Mouse (Mus musculus) forebrain, embryonic 11.5 days (tissue): ENCODE measurements at regions not wholly inside any gene's neighbourhood (a gene's known extent, or its start where the extent isn't known, plus 50 kb on each side); places are given as distances from the start of the nearest gene placed in this dataset.

Experiments used
- ATAC-seq: fragments of 200-750 bp; cut with Nextera tagmentation; replicated peaks from 2 replicates; pipeline ENCODE4 v1.8.0; 2017; ENCODE audit warnings: moderate TSS enrichment; ENCODE audit not compliant: low FRiP score
- DNase-seq: peaks from one replicate; pipeline ENCODE4 v3.0.0-alpha.2; 2017; ENCODE audit warnings: low spot score
- H3K27ac ChIP-seq: fragments of 300-500 bp; sonication (generic); 2 replicates; pipeline ENCODE4 v1.5.1; 2014; ENCODE audit warnings: low read depth, low read length
- H3K27me3 ChIP-seq: fragments of 300-500 bp; sonication (generic); 2 replicates; pipeline ENCODE4 v1.6.1; 2014; ENCODE audit warnings: mild to moderate bottlenecking, low read length, mixed read lengths; ENCODE audit not compliant: control insufficient read depth, insufficient read depth
- H3K36me3 ChIP-seq: fragments of 300-500 bp; sonication (generic); 2 replicates; pipeline ENCODE4 v1.6.1; 2014; ENCODE audit warnings: mild to moderate bottlenecking, low read length, moderate library complexity, mixed read lengths; ENCODE audit not compliant: control insufficient read depth, insufficient read depth
- H3K4me1 ChIP-seq: fragments of 300-500 bp; sonication (generic); replicated peaks from 2 replicates; pipeline ENCODE4 v1.6.1; 2014; ENCODE audit warnings: low read length, mixed read lengths; ENCODE audit not compliant: control insufficient read depth, insufficient read depth
- H3K4me2 ChIP-seq: fragments of 300-500 bp; sonication (generic); 2 replicates; pipeline ENCODE4 v1.6.1; 2014; ENCODE audit warnings: low read depth, mild to moderate bottlenecking, low read length, moderate library complexity, mixed read lengths; ENCODE audit not compliant: severe bottlenecking
- H3K4me3 ChIP-seq: fragments of 300-500 bp; sonication (generic); 2 replicates; pipeline ENCODE4 v1.5.1; 2014; ENCODE audit warnings: low read depth, low read length
- H3K9ac ChIP-seq: fragments of 300-500 bp; sonication (generic); 2 replicates; pipeline ENCODE4 v1.6.1; 2014; ENCODE audit warnings: low read length
- H3K9me3 ChIP-seq: fragments of 300-500 bp; sonication (generic); 2 replicates; pipeline ENCODE4 v1.6.1; 2016; ENCODE audit warnings: low read length, mixed read lengths; ENCODE audit not compliant: control insufficient read depth
- WGBS: fragments of 180-500 bp; shearing (Covaris S2); extraction: QIAGEN DNeasy Blood & Tissue Kit; methylation state at CpG from one replicate; pipeline ENCODE4 v1.1.7; 2014; 5-methylcytosine and 5-hydroxymethylcytosine counted together

GRCm38 (mm10) chr13:90660950-90661349, 244.2 kb downstream of the Atp6ap1l start:
- no peak overlapping the region for H3K4me3 ChIP-seq
- ATAC-seq: no peak; the same call in 1 of the 2 replicates
- H3K27me3 ChIP-seq: no peaks in the 10 kb centered on the region
- H3K36me3 ChIP-seq: no peaks in the 10 kb centered on the region
- no peak overlapping the region; the same call in 1 of the 2 replicates for H3K9ac ChIP-seq
- no peaks in the 10 kb centered on the region for H3K9me3 ChIP-seq
- DNase-seq: no peak
- no peak overlapping the region for H3K4me2 ChIP-seq
- H3K27ac ChIP-seq: no peak overlapping the region
- 7% methylated on average over 3 of the region's 3 CpGs for WGBS
- no peaks in the 10 kb centered on the region for H3K4me1 ChIP-seq

DNA sequence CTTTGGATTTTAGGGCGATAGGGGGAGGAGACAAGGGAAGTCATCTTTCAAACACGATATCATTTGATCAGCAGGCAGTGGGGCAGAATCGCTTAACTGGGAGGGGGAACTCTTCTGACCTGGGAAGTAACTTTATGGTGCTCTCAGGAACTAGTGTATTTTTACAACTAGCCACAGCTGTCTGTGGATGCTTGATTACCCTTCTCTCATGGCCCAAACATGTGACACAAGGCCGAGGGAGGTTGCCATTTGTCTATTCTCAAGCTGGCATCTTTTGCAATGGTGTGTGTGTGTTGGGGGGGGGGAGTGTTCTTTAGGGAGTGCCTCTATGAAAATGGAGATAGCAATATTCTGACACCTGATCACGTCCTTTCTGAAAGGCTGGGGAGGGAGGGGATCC, 246.1 kb downstream of the Atp6ap1l start:
- H3K4me1 ChIP-seq: no peaks in the 10 kb centered on the region
- 84% methylated on average over 5 of the region's 5 CpGs for WGBS
- no peaks in the 10 kb centered on the region for H3K9me3 ChIP-seq
- H3K4me2 ChIP-seq: no peak overlapping the region
- H3K9ac ChIP-seq: no peak overlapping the region
- no peak overlapping the region for H3K4me3 ChIP-seq
- no peak overlapping the region for H3K27ac ChIP-seq
- no peaks in the 10 kb centered on the region for H3K36me3 ChIP-seq
- DNase-seq (no peak), ATAC-seq (no peak)
- no peaks in the 10 kb centered on the region for H3K27me3 ChIP-seq

- Histone ChIP-seq H3K9me3 (no peaks in the 10 kb centered on the region), H3K4me1 (peaks cover 5% of the 10 kb centered on the region; the same call in 1 of the 2 replicates), H3K4me2 (no peak overlapping the region), H3K27ac (no peak overlapping the region), H3K36me3 (no peaks in the 10 kb centered on the region), H3K9ac (no peak overlapping the region), H3K4me3 (no peak overlapping the region), H3K27me3 (no peaks in the 10 kb centered on the region)
- 68% methylated on average over 4 of the region's 4 CpGs for WGBS
- ATAC-seq: no peak
- no peak for DNase-seq
Measured at GRCm38 (mm10) chr13:90646356-90646755, 258.8 kb downstream of the Atp6ap1l start.

- Histone ChIP-seq H3K27me3 (no peaks in the 10 kb centered on the region), H3K4me3 (no peak overlapping the region), H3K36me3 (no peaks in the 10 kb centered on the region), H3K4me1 (peaks cover 5% of the 10 kb centered on the region; the same call in 1 of the 2 replicates), H3K4me2 (no peak overlapping the region), H3K27ac (no peak overlapping the region), H3K9ac (no peak overlapping the region), H3K9me3 (no peaks in the 10 kb centered on the region)
- ATAC-seq (peak; percentile 26; the same call in 1 of the 2 replicates), DNase-seq (no peak)
Measured at GRCm38 (mm10) chr13:90644216-90644615, 260.9 kb downstream of the Atp6ap1l start.

- Histone ChIP-seq H3K4me1 (peaks cover 5% of the 10 kb centered on the region; the same call in 1 of the 2 replicates), H3K9me3 (no peaks in the 10 kb centered on the region), H3K4me3 (no peak overlapping the region), H3K27me3 (no peaks in the 10 kb centered on the region), H3K27ac (no peak overlapping the region), H3K4me2 (no peak overlapping the region), H3K9ac (no peak overlapping the region), H3K36me3 (no peaks in the 10 kb centered on the region)
- DNase-seq: no peak
- ATAC-seq: peak; percentile 74
- WGBS: 45% methylated on average over 4 of the region's 4 CpGs
Measured at GRCm38 (mm10) chr13:90643575-90644215, 261.5 kb downstream of the Atp6ap1l start.

DNA sequence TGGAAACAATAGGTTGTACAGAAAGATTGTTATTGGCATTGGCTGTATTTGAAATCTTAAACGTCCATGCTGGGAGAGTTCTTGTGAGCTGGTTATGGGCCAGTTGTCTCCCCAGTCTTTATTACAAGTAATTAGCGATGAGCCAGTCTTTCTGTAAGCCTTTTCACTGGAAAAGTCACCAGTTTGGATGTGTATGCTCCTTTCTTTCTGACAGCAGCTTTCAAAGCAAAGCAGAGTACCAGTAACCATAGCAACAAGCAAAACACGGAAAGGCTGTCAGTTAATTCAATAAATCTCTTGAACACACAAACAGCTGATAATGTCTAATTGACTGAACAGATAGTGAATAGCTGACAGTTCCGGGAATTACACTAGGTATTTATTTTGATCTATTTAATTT, 262.0 kb downstream of the Atp6ap1l start:
- H3K4me3 ChIP-seq: no peak overlapping the region
- DNase-seq (no peak), ATAC-seq (peak; percentile 81)
- no peaks in the 10 kb centered on the region for H3K27me3 ChIP-seq
- no peaks in the 10 kb centered on the region for H3K9me3 ChIP-seq
- no peak overlapping the region for H3K4me2 ChIP-seq
- no peak overlapping the region for H3K27ac ChIP-seq
- H3K9ac ChIP-seq: no peak overlapping the region
- WGBS: 31% methylated on average over 4 of the region's 4 CpGs
- H3K36me3 ChIP-seq: no peaks in the 10 kb centered on the region
- peaks cover 5% of the 10 kb centered on the region; the same call in 1 of the 2 replicates for H3K4me1 ChIP-seq

DNA sequence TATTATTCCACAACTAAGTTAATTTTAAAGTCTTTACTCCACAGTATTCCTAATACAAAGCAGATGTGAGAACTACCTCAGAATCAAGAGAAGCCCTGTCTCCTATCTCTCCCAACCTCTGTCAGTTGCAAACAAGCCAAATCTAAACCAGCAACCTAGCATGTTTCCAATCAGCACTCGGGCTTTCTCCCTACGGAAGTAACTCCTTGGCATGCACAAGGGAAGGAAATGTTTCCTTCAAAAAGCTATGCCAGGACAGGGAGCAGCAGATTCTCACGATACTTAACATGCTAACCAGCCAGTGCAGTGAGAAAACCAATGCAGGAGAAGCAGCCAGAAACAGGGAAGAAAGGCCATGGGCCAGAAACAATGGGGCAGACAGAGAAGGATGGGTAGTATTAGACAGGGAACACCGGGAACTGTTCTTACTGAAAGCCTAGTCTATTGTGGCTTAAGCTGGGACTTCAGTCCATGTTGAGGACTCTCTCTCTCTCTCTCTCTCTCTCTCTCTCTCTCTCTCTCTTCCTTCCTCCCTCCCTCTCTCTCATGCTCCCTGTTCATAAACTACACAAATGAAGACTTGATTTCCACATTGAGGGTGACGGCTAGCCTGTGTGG, 262.8 kb downstream of the Atp6ap1l start:
- H3K9me3 ChIP-seq: no peaks in the 10 kb centered on the region
- no peaks in the 10 kb centered on the region for H3K27me3 ChIP-seq
- H3K4me1 ChIP-seq: peaks cover 5% of the 10 kb centered on the region; the same call in 1 of the 2 replicates
- H3K9ac ChIP-seq: no peak overlapping the region
- H3K4me3 ChIP-seq: no peak overlapping the region
- H3K36me3 ChIP-seq: no peaks in the 10 kb centered on the region
- H3K4me2 ChIP-seq: no peak overlapping the region
- no peak for ATAC-seq
- no peak for DNase-seq
- WGBS: 67% methylated on average over 5 of the region's 5 CpGs
- no peak overlapping the region for H3K27ac ChIP-seq
